Mouse (Mus musculus) v-Abl transformed pro-B cells (cell line): ENCODE results near the gene Gga2.

Source experiments
- in situ Hi-C, 2 experiments: fragments of 400-800 bp; cut with MboI; formaldehyde crosslinking; loops; one replicate each; pipeline ENCODE4 v1.15.1; 2025; ENCODE audit not compliant: unreplicated experiment in 2 of 2

The Gga2 gene

GRCm38 (mm10) chr7:122012949-122013348, 8.1 kb downstream of the Gga2 start:
- in situ Hi-C loops, result no loop called here

- in situ Hi-C loops, result no loop called here
Observed at GRCm38 (mm10) chr7:122012370-122012769, 8.7 kb downstream of the Gga2 start.

- in situ Hi-C loops, result no loop called here
Observed at GRCm38 (mm10) chr7:122000396-122000795, 20.6 kb downstream of the Gga2 start.

- in situ Hi-C loops, result loop anchor here in 1 of 2 experiments (25.0 kb wide), 1 partner anchor 1159 kb away; the partner anchor contains the start of gene Eef2k
Observed at GRCm38 (mm10) chr7:121995961-121996360, 25.1 kb downstream of the Gga2 start.

- in situ Hi-C loops, result loop anchor here in 1 of 2 experiments (10.0 to 25.0 kb wide), 2 partner anchors 93 to 1144 kb away; partner anchors contain the start of gene Eef2k
Observed at GRCm38 (mm10) chr7:121981307-121981871, 39.6 kb downstream of the Gga2 start, which contains the start of gene Cog7. Gene Cog7, minus strand, starts transcription at chr7:121981711.

- in situ Hi-C loops, result loop anchor here in 1 of 2 experiments (25.0 kb wide), 1 partner anchor 1138 kb away; the partner anchor contains the start of gene Eef2k
Observed at GRCm38 (mm10) chr7:121975031-121975430, 46.0 kb downstream of the Gga2 start.

- in situ Hi-C loops, result no loop called here
Observed at GRCm38 (mm10) chr7:121971698-121972097, 49.3 kb downstream of the Gga2 start.

GRCm38 (mm10) chr7:121970250-121970649, 50.8 kb downstream of the Gga2 start:
- in situ Hi-C loops, result no loop called here

- in situ Hi-C loops, result loop anchor here in 1 of 2 experiments (10.0 kb wide), 2 partner anchors 704 to 804 kb away; no protein-coding TSS in a partner anchor
Observed at GRCm38 (mm10) chr7:121968816-121969215, 52.2 kb downstream of the Gga2 start.

- in situ Hi-C loops, result loop anchor here in 1 of 2 experiments (10.0 kb wide), 2 partner anchors 703 to 803 kb away; no protein-coding TSS in a partner anchor
Observed at GRCm38 (mm10) chr7:121968242-121968641, 52.8 kb downstream of the Gga2 start.

- in situ Hi-C loops, result loop anchor here in 1 of 2 experiments (10.0 kb wide), 2 partner anchors 701 to 801 kb away; no protein-coding TSS in a partner anchor
Observed at GRCm38 (mm10) chr7:121966169-121966568, 54.9 kb downstream of the Gga2 start.

GRCm38 (mm10) chr7:121963883-121964398, 57.1 kb downstream of the Gga2 start:
- in situ Hi-C loops, result loop anchor here (5.0 to 10.0 kb wide), 5 partner anchors 67 to 799 kb away; partner anchors contain the start of gene Scnn1g (in 1 of the 2)

- in situ Hi-C loops, result loop anchor here (5.0 to 10.0 kb wide), 5 partner anchors 65 to 798 kb away; partner anchors contain the start of gene Scnn1g (in 1 of the 2)
Observed at GRCm38 (mm10) chr7:121962571-121962959, 58.5 kb downstream of the Gga2 start.

- in situ Hi-C loops, result loop anchor here (5.0 to 10.0 kb wide), 5 partner anchors 65 to 797 kb away; partner anchors contain the start of gene Scnn1g (in 1 of the 2)
Observed at GRCm38 (mm10) chr7:121961913-121962570, 59.0 kb downstream of the Gga2 start.

GRCm38 (mm10) chr7:121955802-121956201, 65.2 kb downstream of the Gga2 start:
- in situ Hi-C loops, result no loop called here

GRCm38 (mm10) chr7:121954891-121955669, 65.9 kb downstream of the Gga2 start:
- in situ Hi-C loops, result no loop called here

- in situ Hi-C loops, result no loop called here
Observed at GRCm38 (mm10) chr7:121947513-121947912, 73.5 kb downstream of the Gga2 start.

GRCm38 (mm10) chr7:121946196-121946595, 74.8 kb downstream of the Gga2 start:
- in situ Hi-C loops, result no loop called here

- in situ Hi-C loops, result no loop called here
Observed at GRCm38 (mm10) chr7:121942371-121942770, 78.7 kb downstream of the Gga2 start.

- in situ Hi-C loops, result no loop called here
Observed at GRCm38 (mm10) chr7:121941640-121942039, 79.4 kb downstream of the Gga2 start.
